8 mouse cellular contexts compared by ENCODE assay signal in the genomic region with DNA sequence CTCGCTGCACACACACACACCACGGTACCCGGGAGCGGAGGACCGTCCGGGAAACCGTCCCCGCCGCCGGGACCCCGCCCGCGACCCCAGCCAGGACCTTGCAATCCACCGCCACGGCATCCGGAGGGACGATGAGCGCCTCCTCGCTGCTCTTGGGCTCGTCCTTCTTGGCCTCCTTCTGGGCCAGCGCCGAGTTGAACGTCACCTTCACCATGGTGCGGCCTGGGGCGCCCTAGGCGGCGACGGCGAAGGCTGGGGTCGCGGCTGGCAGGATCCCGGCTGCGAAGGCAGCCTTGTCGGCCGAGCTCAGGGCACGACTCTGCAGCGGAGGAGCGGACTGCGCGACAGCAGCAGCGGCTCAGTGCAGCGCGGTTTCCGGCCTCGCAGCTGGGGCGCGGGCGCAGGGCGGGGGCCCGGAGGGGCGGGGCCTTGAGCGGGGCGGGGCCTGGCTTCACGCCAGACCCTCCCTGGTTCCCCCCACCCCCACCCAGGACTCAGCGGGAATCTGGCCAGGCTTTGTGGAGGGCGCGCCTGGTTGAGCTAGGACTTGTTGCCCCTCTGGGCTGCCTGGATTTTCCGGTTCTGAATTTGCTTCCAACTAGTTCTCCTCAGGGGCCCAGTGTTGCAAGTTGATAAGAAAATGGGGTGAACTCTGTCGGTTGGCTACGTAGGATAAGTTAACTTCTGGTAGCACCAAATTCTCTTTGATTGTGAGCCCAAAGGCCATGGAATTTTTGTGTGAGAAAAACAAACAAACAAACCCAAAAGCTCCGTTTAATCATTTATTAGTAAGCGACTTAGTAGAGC. TPM values are rescaled to one million over a fixed set of nuclear protein-coding genes. Genes with fewer than 3 reads are reported as not detected.
A peak's percentile ranks its signal among the peaks of the same experiment; 100 is the strongest.
DNase-seq lines count a peak whose midpoint lies in the region; ATAC-seq lines count a peak whose summit lies in the region.

A gene (minus strand): TSS at position 377 of the 807 bp plus-strand sequence.

- peak within 1 kb of the TSS; percentile 66 for H3K4me2 ChIP-seq in hindbrain, embryonic 12.5 days (replicated peaks)

- peak within 1 kb of the TSS; percentile 94 for H3K9ac ChIP-seq in hindbrain, embryonic 12.5 days

- peak within 1 kb of the TSS; percentile 94 for H3K4me3 ChIP-seq in hindbrain, embryonic 12.5 days

- H3K9me3 ChIP-seq in hindbrain, embryonic 12.5 days (replicated peaks): no peaks in the 10 kb centered on the region

- DNase-seq in R1 (ENCODE audit: low read depth, low spot score): peak; percentile 83
- DNase-seq in cerebellum, postnatal 10 days: peak; percentile 94
- DNase-seq in frontal cortex, postnatal 14 days (ENCODE audit: low spot score in 2 of 2): peak; percentile 68 to 71
- DNase-seq in layer of hippocampus, postnatal 25 days (ENCODE audit: extremely low spot score in 1 of 2, low spot score in 1 of 2): peak; percentile 73 to 81
- peak; percentile 93 for DNase-seq in lung, postnatal 4 days
- DNase-seq in retina, postnatal 7 days (ENCODE audit: low read depth, low spot score): peak; percentile 72
- peak; percentile 94 for DNase-seq in urinary bladder, adult 2 months (ENCODE audit: low spot score)

- H3K27ac ChIP-seq in hindbrain, embryonic 12.5 days: peak within 1 kb of the TSS; percentile 94

- H3K4me1 ChIP-seq in hindbrain, embryonic 12.5 days: peaks cover 18% of the 10 kb centered on the region

- under 1% methylated on average over 50 of the region's 62 CpGs for WGBS in hindbrain, embryonic 12.5 days

- H3K36me3 ChIP-seq in hindbrain, embryonic 12.5 days: no peaks in the 10 kb centered on the region

- peak; percentile 96 for ATAC-seq in hindbrain, embryonic 12.5 days (ENCODE audit: low FRiP score)

- no peaks in the 10 kb centered on the region for H3K27me3 ChIP-seq in hindbrain, embryonic 12.5 days

RNA-seq across cellular contexts. Expression of the gene that starts here (rescaled TPM):
- polyA plus RNA-seq in hindbrain, embryonic 12.5 days (2016; fragmentation: Nextera tagmentation; extraction: Ambion mirVana): 462 and 486 TPM in 2 replicates
- 1,000 to 10,000 TPM; 1,010 to 1,023 TPM for total RNA-seq in layer of hippocampus, postnatal 25 days (2021)
- 1,620 and 1,700 TPM in 2 replicates for polyA plus RNA-seq in urinary bladder, adult 2 months (2012; rRNA removed)

Comparison
In these comparisons a context has a peak if more than half of its experiments do, and no peak if none do; other contexts are left out.
1. Peak in every context shown above with its lines: DNase-seq, ATAC-seq, H3K4me3 ChIP-seq and H3K27ac ChIP-seq.